Mouse (Mus musculus): Measurements from ENCODE around the gene Olfr828. TPM values are rescaled to one million over a fixed set of nuclear protein-coding genes. Genes with fewer than 3 reads are reported as not detected.

Gene Olfr828
- not detected in 2 replicates for polyA plus RNA-seq (2012; rRNA removed)

DNA sequence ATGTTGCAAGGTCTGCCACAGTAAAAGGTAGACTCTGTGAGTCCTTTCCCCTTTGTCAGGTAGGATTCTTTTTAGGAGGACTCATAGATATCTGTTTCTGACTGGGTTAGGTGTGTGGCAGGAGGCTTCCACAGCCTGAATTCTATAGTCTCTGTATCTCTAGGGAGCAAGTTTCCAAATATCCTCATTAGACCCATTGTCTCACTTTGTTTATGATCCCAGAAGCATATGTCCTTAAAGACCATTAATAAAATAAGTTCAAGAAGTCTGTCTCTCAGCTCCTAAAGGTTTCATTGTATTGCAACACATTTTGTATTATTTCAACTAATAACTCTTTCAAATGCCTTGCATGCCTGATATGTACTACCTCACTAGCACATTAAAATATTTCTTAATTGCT is at the start of gene Olfr828:
Olfr828 (minus strand) TSS at position 101 of the 400 bp plus-strand sequence.
- no peak for DNase-seq (ENCODE audit: low spot score)

DNA sequence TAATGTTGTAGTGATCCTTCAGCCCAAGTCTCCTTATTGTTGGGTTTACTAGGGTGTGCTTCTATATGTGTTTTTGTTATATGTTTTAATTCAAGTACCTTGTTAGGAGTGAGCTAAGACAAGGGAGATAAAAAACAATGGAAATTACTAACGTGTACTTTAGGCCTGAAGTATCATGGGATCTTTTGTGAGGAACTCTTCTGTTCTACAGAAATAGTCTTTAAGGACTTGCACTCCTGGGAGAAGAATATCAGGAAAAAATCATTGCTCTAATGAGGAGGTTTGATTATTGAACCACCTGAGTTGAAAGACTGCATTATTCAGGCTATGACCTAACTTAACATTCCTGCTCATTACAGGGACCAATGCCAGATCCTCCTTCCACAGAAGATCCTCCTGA is 35.3 kb upstream of the Olfr828 start, which contains the start of gene Olfr829:
Olfr829 (plus strand) TSS at position 301 of the 400 bp plus-strand sequence.
- no peak for DNase-seq (ENCODE audit: low spot score)

DNA sequence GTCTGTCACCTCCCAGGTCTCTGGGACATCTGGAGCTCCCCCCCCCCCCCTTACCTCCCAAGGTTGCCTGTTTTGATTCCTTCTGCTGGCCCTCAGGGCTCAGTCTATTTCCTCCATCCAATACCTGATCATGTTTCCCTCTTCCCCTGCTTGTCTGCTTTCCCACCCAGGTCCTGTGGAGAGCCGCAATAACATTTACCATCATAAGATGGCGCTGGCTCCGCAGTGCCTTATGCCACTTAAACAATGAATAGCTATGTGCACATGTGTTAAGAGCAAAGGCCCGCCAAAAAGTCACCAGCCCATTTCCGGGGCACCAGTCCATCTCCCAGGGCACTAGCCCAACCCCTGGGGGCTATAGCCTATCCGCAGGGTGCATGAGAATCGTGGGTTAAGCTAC is 34.0 kb downstream of the Olfr828 start:
- DNase-seq (ENCODE audit: low spot score) = no peak

DNA sequence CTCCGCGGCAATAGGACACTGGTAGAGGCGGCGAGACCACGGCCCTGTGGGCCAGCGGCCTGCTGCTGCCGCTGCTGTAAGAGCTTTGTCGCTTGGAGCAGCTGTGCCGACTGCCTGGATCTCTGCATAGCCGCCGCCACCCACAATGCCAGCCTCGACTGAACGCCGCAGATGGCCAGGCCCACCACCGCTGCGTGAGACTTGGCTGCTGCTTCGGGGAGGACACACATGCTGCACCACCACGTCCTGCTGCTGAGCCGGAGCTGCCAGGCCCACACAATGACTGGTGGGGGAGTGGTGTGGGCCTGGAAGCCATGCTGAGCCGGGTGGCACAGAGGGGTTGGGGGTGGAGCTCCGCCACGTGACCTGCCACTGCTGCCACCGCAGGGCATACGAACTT is 39.9 kb downstream of the Olfr828 start:
- DNase-seq (ENCODE audit: low spot score) = no peak

DNA sequence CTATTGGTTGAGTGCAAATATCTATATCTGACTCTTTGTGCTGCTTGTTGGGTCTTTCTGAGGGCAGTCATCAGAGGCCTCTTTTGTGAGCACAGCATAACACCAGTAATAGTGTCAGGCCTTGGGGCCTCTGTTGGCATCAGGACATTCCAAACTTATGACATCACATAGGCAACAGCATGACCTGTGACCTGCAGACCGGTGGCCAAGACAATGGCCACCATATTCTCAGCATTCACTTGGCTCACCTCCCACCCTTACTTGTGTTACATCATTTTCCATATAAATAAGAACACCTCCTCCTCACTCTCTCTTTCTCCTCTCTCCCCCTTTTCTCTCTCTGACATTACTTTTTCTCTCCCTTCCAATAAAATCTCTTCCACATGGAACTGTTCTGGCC is 40.3 kb downstream of the Olfr828 start:
- DNase-seq (ENCODE audit: low spot score) = no peak

Other genes starting within 250 kb of the Olfr828 start
- 2.1 and 3.2 TPM in 2 replicates for gene Muc16, start 145.0 kb downstream of the Olfr828 start, polyA plus RNA-seq (2012; rRNA removed)
- gene Olfr24, start 55.5 kb downstream of the Olfr828 start, polyA plus RNA-seq (2012; rRNA removed) = not detected in 2 replicates
- not detected in 2 replicates for gene Olfr829, start 35.4 kb upstream of the Olfr828 start, polyA plus RNA-seq (2012; rRNA removed)
- gene Olfr830, start 55.2 kb upstream of the Olfr828 start, polyA plus RNA-seq (2012; rRNA removed) = not detected in 2 replicates
- not detected in 2 replicates for gene Olfr832, start 117.6 kb upstream of the Olfr828 start, polyA plus RNA-seq (2012; rRNA removed)
- not detected in 2 replicates for gene Olfr834, start 168.5 kb upstream of the Olfr828 start, polyA plus RNA-seq (2012; rRNA removed)
- not detected in 2 replicates for gene Olfr835, start 213.2 kb upstream of the Olfr828 start, polyA plus RNA-seq (2012; rRNA removed)

Data from urinary bladder, adult 2 months (tissue).